Mouse (Mus musculus) stomach, postnatal 0 days (tissue): ENCODE data around the gene Kank4.

Experiments used
- CTCF ChIP-seq: IDR thresholded peaks from 2 replicates; pipeline ENCODE4 v1.5.1; 2016; ENCODE audit warnings: antibody characterized with exemption, low read depth, mild to moderate bottlenecking, moderate library complexity
- EP300 ChIP-seq: optimal IDR thresholded peaks from 2 replicates; pipeline ENCODE3; 2016; ENCODE audit warnings: antibody characterized with exemption

GRCm38 (mm10) chr4:98804476-98805134, 12.7 kb downstream of the Kank4 start:
- TF ChIP-seq EP300, result no peak
- no peak for TF ChIP-seq CTCF
